Mouse (Mus musculus): Measurements from ENCODE around the gene Aunip.

DNA sequence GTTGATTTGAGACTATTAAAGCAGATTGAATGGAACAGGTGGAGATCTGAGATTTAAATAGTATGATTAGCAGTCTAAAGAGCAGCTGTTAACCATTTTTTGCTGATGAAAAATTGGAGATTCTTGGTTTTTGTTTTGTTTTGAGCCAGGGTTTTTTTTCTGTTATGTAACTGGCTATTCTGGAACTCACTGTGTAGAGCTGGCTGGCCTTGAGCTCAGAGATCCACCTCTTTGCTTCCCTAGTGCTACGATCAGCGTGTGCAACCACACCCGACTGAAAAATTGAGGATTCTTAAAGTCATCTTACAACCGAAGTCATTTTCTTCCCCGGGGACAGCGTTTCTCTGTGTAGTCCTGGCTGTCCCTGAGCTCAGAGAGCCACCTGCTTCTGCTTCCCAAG, 931 bp downstream of the Aunip start:
- TF ChIP-seq CTCF (IDR thresholded peaks at IDR 0.05; ENCODE audit: low read depth): no peak
- no peak for TF ChIP-seq EP300 (IDR thresholded peaks at IDR 0.05; ENCODE audit: low read depth)
